Mouse (Mus musculus) neural tube, embryonic 12.5 days (tissue): Measurements from ENCODE around the gene Gm17662. TPM values are rescaled to one million over a fixed set of nuclear protein-coding genes. Genes with fewer than 3 reads are reported as not detected.
A peak's percentile ranks its signal among the peaks of the same experiment; 100 is the strongest.

Experiments used
- ATAC-seq: fragments of 200-750 bp; cut with Nextera tagmentation; 2 replicates; pipeline ENCODE4 v1.8.0; 2017; ENCODE audit warnings: low read depth, mild to moderate bottlenecking, moderate TSS enrichment, moderate library complexity; ENCODE audit not compliant: low FRiP score
- H3K27ac ChIP-seq: fragments of 300-500 bp; sonication (generic); 2 replicates; pipeline ENCODE4 v1.5.1; 2016
- H3K27me3 ChIP-seq: fragments of 300-500 bp; sonication (generic); replicated peaks from 2 replicates; pipeline ENCODE4 v1.6.1; 2016; ENCODE audit warnings: mild to moderate bottlenecking
- H3K36me3 ChIP-seq: fragments of 300-500 bp; sonication (generic); 2 replicates; pipeline ENCODE4 v1.6.1; 2016; ENCODE audit warnings: mild to moderate bottlenecking
- H3K4me1 ChIP-seq: fragments of 300-500 bp; sonication (generic); 2 replicates; pipeline ENCODE4 v1.6.1; 2016
- H3K4me2 ChIP-seq: fragments of 300-500 bp; sonication (generic); replicated peaks from 2 replicates; pipeline ENCODE4 v1.6.1; 2016; ENCODE audit warnings: mild to moderate bottlenecking
- H3K4me3 ChIP-seq: fragments of 300-500 bp; sonication (generic); 2 replicates; pipeline ENCODE4 v1.5.1; 2016
- H3K9ac ChIP-seq: fragments of 300-500 bp; sonication (generic); 2 replicates; pipeline ENCODE4 v1.6.1; 2016; ENCODE audit warnings: mild to moderate bottlenecking
- H3K9me3 ChIP-seq: fragments of 300-500 bp; sonication (generic); 2 replicates; pipeline ENCODE4 v1.6.1; 2016; ENCODE audit warnings: mild to moderate bottlenecking
- WGBS: fragments of 180-500 bp; shearing (Covaris S2); methylation state at CpG from one replicate; pipeline ENCODE4 v1.1.7; 2016; 5-methylcytosine and 5-hydroxymethylcytosine counted together
- polyA plus RNA-seq: library from polyadenylated mRNA; unstranded; fragments of >200 nt; fragmentation: Nextera tagmentation; extraction: Ambion mirVana; gene quantifications from 2 replicates; pipeline ENCODE4 v1.2.1, GENCODE M21; 2016

The Gm17662 gene
- polyA plus RNA-seq = not detected in 2 replicates

DNA sequence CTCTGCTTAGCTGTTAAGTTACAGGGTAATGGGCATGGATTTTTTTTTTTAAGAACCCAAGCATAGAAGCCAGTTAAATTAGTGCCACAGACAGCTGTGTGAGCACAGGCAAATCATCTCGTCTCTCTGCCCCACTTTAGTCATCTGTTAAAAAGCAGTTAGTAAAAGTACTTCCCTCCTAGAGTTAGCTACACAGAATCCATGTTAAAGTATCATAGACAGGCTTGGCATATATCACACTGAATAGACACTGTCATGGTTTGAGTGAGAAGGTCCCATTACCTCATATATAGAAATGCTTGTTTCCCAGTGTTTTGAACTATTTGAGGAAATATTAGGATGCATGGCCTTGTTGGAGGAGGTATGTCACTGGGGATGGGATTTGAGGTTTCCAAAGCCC is at the start of gene Gm17662:
Gene Gm17662 (plus strand): TSS at position 301 of the 400 bp plus-strand sequence.
- WGBS = 74% methylated on average over 1 of the region's 1 CpGs
- Histone ChIP-seq H3K4me1 (no peaks in the 10 kb centered on the region), H3K4me3 (no peak within 1 kb of the TSS), H3K27me3 (no peaks in the 10 kb centered on the region), H3K9ac (no peak within 1 kb of the TSS), H3K27ac (no peak within 1 kb of the TSS), H3K4me2 (no peak within 1 kb of the TSS), H3K36me3 (no peaks in the 10 kb centered on the region), H3K9me3 (no peaks in the 10 kb centered on the region)
- no peak for ATAC-seq

DNA sequence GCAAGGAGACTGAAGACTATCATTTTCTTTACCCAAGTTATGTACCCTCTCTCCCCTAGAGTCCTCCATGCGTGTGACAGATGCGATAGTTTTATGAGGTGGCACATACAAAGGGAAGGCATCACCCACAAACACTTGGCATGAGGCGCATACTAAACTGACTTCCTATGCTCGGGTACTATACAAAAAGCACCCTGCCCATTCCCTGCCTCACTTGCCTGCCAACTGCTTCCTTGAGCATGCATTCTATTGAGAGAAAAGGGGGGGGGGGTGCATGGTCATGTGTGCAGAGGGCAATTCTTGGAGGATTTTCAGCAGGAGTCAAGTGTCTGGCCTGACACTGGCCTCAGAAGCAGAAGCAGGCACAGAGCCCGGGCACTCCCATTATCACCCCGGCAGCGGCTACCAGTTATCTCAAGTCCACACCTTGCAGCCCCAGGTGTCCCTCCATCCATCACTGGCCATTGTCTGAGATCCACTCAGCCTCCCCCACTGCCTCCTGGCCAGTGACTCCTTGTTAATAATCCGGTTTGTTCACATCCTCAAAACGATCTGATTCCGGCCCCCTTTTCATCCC is 46.3 kb upstream of the Gm17662 start:
- peak; percentile 69 for ATAC-seq
- Histone ChIP-seq H3K36me3 (no peaks in the 10 kb centered on the region), H3K27me3 (no peaks in the 10 kb centered on the region), H3K9me3 (no peaks in the 10 kb centered on the region), H3K27ac (no peak overlapping the region), H3K4me2 (no peak overlapping the region), H3K9ac (no peak overlapping the region), H3K4me3 (no peak overlapping the region), H3K4me1 (peaks cover 10% of the 10 kb centered on the region; the same call in 1 of the 2 replicates)
- 64% methylated on average over 10 of the region's 10 CpGs for WGBS

- H3K9me3 ChIP-seq = no peaks in the 10 kb centered on the region
- ATAC-seq = no peak
- no peak overlapping the region for H3K4me3 ChIP-seq
- no peaks in the 10 kb centered on the region for H3K27me3 ChIP-seq
- H3K9ac ChIP-seq = no peak overlapping the region
- H3K36me3 ChIP-seq = no peaks in the 10 kb centered on the region
- H3K4me1 ChIP-seq = peaks cover 10% of the 10 kb centered on the region; the same call in 1 of the 2 replicates
- H3K4me2 ChIP-seq = no peak overlapping the region
- H3K27ac ChIP-seq = no peak overlapping the region
- 75% methylated on average over 2 of the region's 2 CpGs for WGBS
These were observed 43.5 kb upstream of the Gm17662 start for GRCm38 (mm10) chr4:104813617-104814016.

- Histone ChIP-seq H3K36me3 (no peaks in the 10 kb centered on the region), H3K9me3 (no peaks in the 10 kb centered on the region), H3K4me3 (no peak overlapping the region), H3K27ac (no peak overlapping the region), H3K9ac (no peak overlapping the region), H3K4me2 (no peak overlapping the region), H3K4me1 (no peaks in the 10 kb centered on the region), H3K27me3 (no peaks in the 10 kb centered on the region)
- WGBS = 82% methylated on average over 4 of the region's 4 CpGs
- no peak for ATAC-seq
These were observed 40.5 kb upstream of the Gm17662 start for GRCm38 (mm10) chr4:104816519-104817232.

DNA sequence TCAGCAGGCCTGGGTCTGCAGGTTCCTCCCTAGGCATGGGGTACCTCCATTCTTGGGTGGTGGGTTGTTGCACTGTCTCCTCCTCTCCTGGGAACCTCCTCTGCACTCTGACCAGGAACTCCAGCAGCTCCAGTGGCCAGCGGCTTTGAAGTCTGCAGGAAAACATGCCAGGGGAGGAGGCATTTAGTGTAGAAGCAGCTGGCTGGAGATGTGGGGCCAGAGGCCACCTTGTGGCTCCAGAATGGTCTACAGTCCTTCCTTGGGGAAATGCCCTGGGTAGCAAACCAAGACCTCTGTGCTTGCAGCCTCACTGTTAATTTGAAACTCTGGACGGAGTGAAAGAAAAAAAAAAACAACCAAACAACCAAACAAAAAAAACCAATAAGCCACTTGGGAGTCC is 39.6 kb upstream of the Gm17662 start:
- Histone ChIP-seq H3K27ac (no peak overlapping the region), H3K9ac (no peak overlapping the region), H3K4me2 (no peak overlapping the region), H3K4me1 (no peaks in the 10 kb centered on the region), H3K4me3 (no peak overlapping the region), H3K27me3 (no peaks in the 10 kb centered on the region), H3K9me3 (no peaks in the 10 kb centered on the region), H3K36me3 (no peaks in the 10 kb centered on the region)
- 54% methylated on average over 2 of the region's 2 CpGs for WGBS
- no peak for ATAC-seq

- no peaks in the 10 kb centered on the region for H3K9me3 ChIP-seq
- no peaks in the 10 kb centered on the region for H3K4me1 ChIP-seq
- no peak overlapping the region for H3K4me3 ChIP-seq
- H3K36me3 ChIP-seq = no peaks in the 10 kb centered on the region
- H3K9ac ChIP-seq = no peak overlapping the region
- 73% methylated on average over 4 of the region's 4 CpGs for WGBS
- H3K4me2 ChIP-seq = no peak overlapping the region
- ATAC-seq = no peak
- H3K27ac ChIP-seq = no peak overlapping the region
- H3K27me3 ChIP-seq = no peaks in the 10 kb centered on the region
These were observed 38.1 kb upstream of the Gm17662 start for GRCm38 (mm10) chr4:104818986-104819385.

- WGBS = 83% methylated on average over 4 of the region's 4 CpGs
- no peak overlapping the region for H3K9ac ChIP-seq
These were observed 37.2 kb upstream of the Gm17662 start for GRCm38 (mm10) chr4:104819891-104820290.

DNA sequence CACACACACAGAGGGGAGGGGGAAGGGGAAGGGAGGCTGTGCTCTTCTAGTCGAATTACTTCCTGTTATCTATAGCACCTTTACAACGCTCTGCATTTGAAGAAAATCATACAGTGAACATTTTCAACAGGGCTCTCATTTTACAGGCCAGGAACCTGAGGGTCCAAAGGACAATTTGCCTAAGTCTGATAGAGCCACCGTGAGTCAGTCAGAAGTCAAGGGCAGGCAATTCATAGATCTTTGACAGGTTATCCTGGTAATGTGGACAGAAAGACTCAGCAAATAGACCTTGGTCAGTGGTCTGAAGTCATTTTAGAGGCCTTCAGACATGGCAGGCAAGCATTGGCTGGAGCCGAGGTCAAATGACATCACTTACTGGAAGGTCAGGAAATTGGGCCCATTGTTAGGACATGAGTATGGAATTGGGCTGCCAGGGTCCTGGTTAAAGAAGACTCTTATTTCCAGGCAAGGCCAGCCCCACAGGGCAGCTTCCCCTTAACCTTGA is 33.5 kb upstream of the Gm17662 start:
- WGBS = 84% methylated on average over 4 of the region's 4 CpGs
- no peak overlapping the region for H3K4me2 ChIP-seq
- H3K4me3 ChIP-seq = no peak overlapping the region
- no peak overlapping the region for H3K9ac ChIP-seq
- H3K36me3 ChIP-seq = no peaks in the 10 kb centered on the region
- H3K4me1 ChIP-seq = no peaks in the 10 kb centered on the region
- no peak for ATAC-seq
- no peaks in the 10 kb centered on the region for H3K27me3 ChIP-seq
- no peak overlapping the region for H3K27ac ChIP-seq
- no peaks in the 10 kb centered on the region for H3K9me3 ChIP-seq

More at GRCm38 (mm10) chr4:104819891-104820290, 37.2 kb upstream of the Gm17662 start:
- Histone ChIP-seq H3K4me3 (no peak overlapping the region), H3K4me2 (no peak overlapping the region), H3K36me3 (no peaks in the 10 kb centered on the region), H3K9me3 (no peaks in the 10 kb centered on the region), H3K27ac (no peak overlapping the region), H3K27me3 (no peaks in the 10 kb centered on the region), H3K4me1 (no peaks in the 10 kb centered on the region)
- no peak for ATAC-seq

DNA sequence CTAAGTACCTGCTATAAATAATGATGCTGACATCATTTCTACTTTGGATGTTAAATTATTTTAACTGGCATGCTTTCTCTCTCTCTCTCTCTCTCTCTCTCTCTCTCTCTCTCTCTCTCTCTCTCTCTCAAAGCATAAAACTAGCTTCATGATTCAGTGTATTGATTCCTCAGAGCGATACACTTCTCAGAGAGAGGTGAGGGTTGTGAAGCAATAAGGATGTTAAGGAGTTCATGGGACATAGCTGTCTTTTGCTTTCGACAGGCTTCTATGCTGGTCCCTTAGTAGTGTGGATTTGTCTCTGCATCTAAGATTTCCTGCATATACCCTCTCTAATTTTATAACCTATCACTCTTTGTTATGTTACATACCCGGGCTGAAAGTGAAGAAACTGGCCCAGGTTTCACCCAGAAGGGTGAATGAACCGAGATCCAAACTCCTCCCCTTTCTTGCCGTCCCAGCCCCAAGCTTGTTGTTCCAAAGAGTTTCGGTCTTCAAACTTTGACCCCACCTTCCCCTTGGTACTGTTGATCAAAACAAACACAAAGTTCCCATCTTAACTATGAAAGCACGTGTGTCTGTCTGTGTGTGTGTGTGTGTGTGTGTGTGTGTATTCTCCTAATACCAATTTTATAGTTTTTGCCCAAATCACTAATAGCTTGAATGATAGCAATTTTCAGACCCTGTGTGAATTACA is 32.6 kb upstream of the Gm17662 start:
- H3K9me3 ChIP-seq = no peaks in the 10 kb centered on the region
- H3K4me2 ChIP-seq = no peak overlapping the region
- no peak overlapping the region for H3K9ac ChIP-seq
- no peaks in the 10 kb centered on the region for H3K4me1 ChIP-seq
- H3K27me3 ChIP-seq = no peaks in the 10 kb centered on the region
- H3K4me3 ChIP-seq = no peak overlapping the region
- no peak overlapping the region for H3K27ac ChIP-seq
- WGBS = 78% methylated on average over 7 of the region's 7 CpGs
- no peaks in the 10 kb centered on the region for H3K36me3 ChIP-seq
- ATAC-seq = no peak

DNA sequence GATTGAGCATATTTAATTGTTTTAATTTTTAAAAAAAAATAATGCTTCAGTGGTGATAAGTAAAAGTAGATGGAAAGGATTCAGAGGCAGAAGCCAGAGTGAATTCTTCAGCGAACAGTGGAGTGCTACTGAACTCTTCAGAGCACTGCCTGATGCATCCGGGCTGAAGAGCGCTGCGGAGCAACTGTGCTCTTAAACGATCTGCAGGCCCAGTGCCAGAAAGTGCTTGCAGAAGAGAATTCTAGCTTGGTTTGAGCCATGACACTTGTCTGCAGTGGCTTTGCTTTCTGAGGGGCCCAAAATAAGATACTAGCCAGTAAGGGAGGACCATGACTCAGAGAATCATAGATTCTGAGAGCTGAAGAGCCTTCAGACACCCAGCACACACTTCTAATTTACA is 28.2 kb upstream of the Gm17662 start:
- no peaks in the 10 kb centered on the region for H3K27me3 ChIP-seq
- no peaks in the 10 kb centered on the region for H3K4me1 ChIP-seq
- no peaks in the 10 kb centered on the region for H3K9me3 ChIP-seq
- no peak overlapping the region for H3K4me3 ChIP-seq
- no peak overlapping the region for H3K9ac ChIP-seq
- no peak overlapping the region for H3K27ac ChIP-seq
- H3K36me3 ChIP-seq = no peaks in the 10 kb centered on the region
- WGBS = 87% methylated on average over 5 of the region's 5 CpGs
- ATAC-seq = no peak
- no peak overlapping the region for H3K4me2 ChIP-seq

GRCm38 (mm10) chr4:104835096-104835495 is 22.0 kb upstream of the Gm17662 start:
- peak; percentile 83 for ATAC-seq
- WGBS = 20% methylated on average over 5 of the region's 5 CpGs

GRCm38 (mm10) chr4:104838342-104838741 is 18.8 kb upstream of the Gm17662 start:
- H3K36me3 ChIP-seq = no peaks in the 10 kb centered on the region

More at GRCm38 (mm10) chr4:104835096-104835495, 22.0 kb upstream of the Gm17662 start:
- H3K4me3 ChIP-seq = no peak overlapping the region
- no peaks in the 10 kb centered on the region for H3K27me3 ChIP-seq
- peaks cover 7% of the 10 kb centered on the region; the same call in 1 of the 2 replicates for H3K4me1 ChIP-seq
- H3K9me3 ChIP-seq = no peaks in the 10 kb centered on the region
- no peak overlapping the region for H3K4me2 ChIP-seq
- H3K9ac ChIP-seq = no peak overlapping the region
- no peak overlapping the region for H3K27ac ChIP-seq
- no peaks in the 10 kb centered on the region for H3K36me3 ChIP-seq

More at GRCm38 (mm10) chr4:104838342-104838741, 18.8 kb upstream of the Gm17662 start:
- H3K27ac ChIP-seq = no peak overlapping the region
- H3K9ac ChIP-seq = no peak overlapping the region
- no peaks in the 10 kb centered on the region for H3K27me3 ChIP-seq
- H3K4me3 ChIP-seq = no peak overlapping the region
- ATAC-seq = no peak
- peaks cover 7% of the 10 kb centered on the region; the same call in 1 of the 2 replicates for H3K4me1 ChIP-seq
- no peaks in the 10 kb centered on the region for H3K9me3 ChIP-seq
- no peak overlapping the region for H3K4me2 ChIP-seq
- WGBS = 90% methylated on average over 2 of the region's 2 CpGs
